Mouse (Mus musculus): Measurements from ENCODE around the gene Satb2. TPM values are rescaled to one million over a fixed set of nuclear protein-coding genes. Genes with fewer than 3 reads are reported as not detected.

Satb2 gene
- polyA plus RNA-seq, 1 experiment from 2014 or later, result 0.96 TPM

DNA sequence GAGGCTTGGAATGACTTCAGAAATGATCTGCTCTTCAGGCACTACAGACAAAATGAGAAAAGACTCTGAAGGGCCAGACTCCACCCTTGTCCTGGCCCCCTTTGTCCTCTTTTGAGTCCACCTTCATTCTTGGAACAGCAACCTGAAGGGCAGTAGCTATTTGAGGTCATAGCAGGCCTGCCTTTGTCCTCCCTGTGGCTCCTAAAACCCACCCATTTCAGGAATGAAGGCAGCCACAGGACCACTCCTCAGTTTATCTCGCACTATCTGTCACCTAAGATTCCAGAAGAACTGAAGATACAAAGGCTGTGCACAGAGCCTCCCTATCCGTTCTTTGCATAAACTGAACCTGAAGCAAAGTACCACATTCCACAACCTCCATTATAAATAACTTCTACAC is 24.9 kb downstream of the Satb2 start:
- H3K9ac ChIP-seq, result no peak overlapping the region
- no peak overlapping the region for H3K4me3 ChIP-seq (replicated peaks; ENCODE audit: low read length)
- H3K27ac ChIP-seq, result no peak overlapping the region
- DNase-seq (ENCODE audit: low spot score) (no peak), ATAC-seq (ENCODE audit: low FRiP score) (no peak)
- no peaks in the 10 kb centered on the region for H3K36me3 ChIP-seq (replicated peaks; ENCODE audit: control insufficient read depth, insufficient read depth)
- no peak overlapping the region for H3K4me2 ChIP-seq (replicated peaks)
- WGBS, result 91% methylated on average over 2 of the region's 2 CpGs
- no peaks in the 10 kb centered on the region for H3K9me3 ChIP-seq (ENCODE audit: control insufficient read depth, low read length)
- no peaks in the 10 kb centered on the region for H3K4me1 ChIP-seq (replicated peaks; ENCODE audit: control insufficient read depth, insufficient read depth, low read length)
- no peaks in the 10 kb centered on the region for H3K27me3 ChIP-seq (ENCODE audit: control insufficient read depth, insufficient read depth, low read length)

GRCm38 (mm10) chr1:56951980-56952379 is 26.5 kb downstream of the Satb2 start:
- Histone ChIP-seq H3K4me3 (replicated peaks; ENCODE audit: low read length) (no peak overlapping the region), H3K4me1 (replicated peaks; ENCODE audit: control insufficient read depth, insufficient read depth, low read length) (no peaks in the 10 kb centered on the region), H3K36me3 (replicated peaks; ENCODE audit: control insufficient read depth, insufficient read depth) (no peaks in the 10 kb centered on the region), H3K9me3 (ENCODE audit: control insufficient read depth, low read length) (no peaks in the 10 kb centered on the region), H3K27ac (no peak overlapping the region), H3K9ac (no peak overlapping the region), H3K27me3 (ENCODE audit: control insufficient read depth, insufficient read depth, low read length) (no peaks in the 10 kb centered on the region), H3K4me2 (replicated peaks) (no peak overlapping the region)
- no peak for DNase-seq (ENCODE audit: low spot score)
- 68% methylated on average over 4 of the region's 4 CpGs for WGBS
- no peak for ATAC-seq (ENCODE audit: low FRiP score)

DNA sequence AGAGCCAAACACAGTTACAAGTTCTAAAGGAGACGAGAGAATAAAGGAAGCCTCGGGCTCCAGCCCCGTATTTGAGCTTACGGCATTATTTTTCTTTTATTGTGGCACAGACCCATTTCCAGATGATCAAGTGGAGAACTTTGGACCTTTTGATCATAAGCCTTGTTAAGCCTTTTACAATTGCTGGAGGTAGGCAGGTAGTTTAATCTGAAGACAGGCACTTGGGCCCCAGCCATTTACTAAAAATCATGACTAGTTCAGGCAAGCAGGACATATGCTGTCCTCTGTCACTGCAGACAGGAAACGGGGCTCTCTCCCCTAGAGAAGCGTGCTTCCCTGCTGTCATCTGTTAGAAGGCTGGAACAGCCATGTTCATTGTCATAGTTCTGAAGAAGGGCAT is 26.9 kb downstream of the Satb2 start:
- 73% methylated on average over 6 of the region's 6 CpGs for WGBS
- no peak overlapping the region for H3K4me3 ChIP-seq (replicated peaks; ENCODE audit: low read length)
- ATAC-seq (ENCODE audit: low FRiP score) (no peak), DNase-seq (ENCODE audit: low spot score) (no peak)
- H3K27me3 ChIP-seq (ENCODE audit: control insufficient read depth, insufficient read depth, low read length), result no peaks in the 10 kb centered on the region
- H3K9me3 ChIP-seq (ENCODE audit: control insufficient read depth, low read length), result no peaks in the 10 kb centered on the region
- no peaks in the 10 kb centered on the region for H3K36me3 ChIP-seq (replicated peaks; ENCODE audit: control insufficient read depth, insufficient read depth)
- H3K9ac ChIP-seq, result no peak overlapping the region
- no peaks in the 10 kb centered on the region for H3K4me1 ChIP-seq (replicated peaks; ENCODE audit: control insufficient read depth, insufficient read depth, low read length)
- H3K27ac ChIP-seq, result no peak overlapping the region
- no peak overlapping the region for H3K4me2 ChIP-seq (replicated peaks)

DNA sequence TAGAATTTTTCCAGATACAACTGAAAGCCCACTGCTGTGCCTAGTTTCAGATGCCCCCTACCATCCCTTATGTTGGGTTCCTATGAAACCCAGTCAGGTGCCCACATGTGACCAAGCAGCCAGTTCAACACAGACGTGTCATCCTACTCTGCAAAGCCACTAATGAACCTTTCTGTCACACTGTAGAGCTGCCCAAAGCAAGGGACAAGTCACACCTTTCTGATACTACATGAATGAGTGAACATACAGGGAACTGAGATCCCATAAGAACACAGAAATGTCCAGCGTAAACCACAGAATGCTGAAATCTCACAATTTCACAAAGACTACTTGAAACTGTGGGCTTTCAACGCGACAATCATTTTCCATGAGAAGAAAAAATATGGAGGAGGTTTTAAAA is 39.0 kb downstream of the Satb2 start:
- WGBS, result 91% methylated on average over 4 of the region's 4 CpGs
- no peaks in the 10 kb centered on the region for H3K36me3 ChIP-seq (replicated peaks; ENCODE audit: control insufficient read depth, insufficient read depth)
- no peak for DNase-seq (ENCODE audit: low spot score)
- no peaks in the 10 kb centered on the region for H3K27me3 ChIP-seq (ENCODE audit: control insufficient read depth, insufficient read depth, low read length)
- no peaks in the 10 kb centered on the region for H3K4me1 ChIP-seq (replicated peaks; ENCODE audit: control insufficient read depth, insufficient read depth, low read length)
- no peak overlapping the region for H3K9ac ChIP-seq
- no peak overlapping the region for H3K27ac ChIP-seq
- H3K9me3 ChIP-seq (ENCODE audit: control insufficient read depth, low read length), result no peaks in the 10 kb centered on the region
- no peak overlapping the region for H3K4me2 ChIP-seq (replicated peaks)
- ATAC-seq (ENCODE audit: low FRiP score), result no peak
- no peak overlapping the region for H3K4me3 ChIP-seq (replicated peaks; ENCODE audit: low read length)

- 83% methylated on average over 3 of the region's 3 CpGs for WGBS
- no peak overlapping the region for H3K4me3 ChIP-seq (replicated peaks; ENCODE audit: low read length)
- H3K9me3 ChIP-seq (ENCODE audit: control insufficient read depth, low read length), result no peaks in the 10 kb centered on the region
- no peak overlapping the region for H3K27ac ChIP-seq
- H3K36me3 ChIP-seq (replicated peaks; ENCODE audit: control insufficient read depth, insufficient read depth), result no peaks in the 10 kb centered on the region
- no peak overlapping the region for H3K4me2 ChIP-seq (replicated peaks)
- ATAC-seq (ENCODE audit: low FRiP score), result no peak
- no peak overlapping the region for H3K9ac ChIP-seq
- no peaks in the 10 kb centered on the region for H3K27me3 ChIP-seq (ENCODE audit: control insufficient read depth, insufficient read depth, low read length)
- no peaks in the 10 kb centered on the region for H3K4me1 ChIP-seq (replicated peaks; ENCODE audit: control insufficient read depth, insufficient read depth, low read length)
- DNase-seq (ENCODE audit: low spot score), result no peak
Measured at GRCm38 (mm10) chr1:56938432-56938831, 40.0 kb downstream of the Satb2 start.

DNA sequence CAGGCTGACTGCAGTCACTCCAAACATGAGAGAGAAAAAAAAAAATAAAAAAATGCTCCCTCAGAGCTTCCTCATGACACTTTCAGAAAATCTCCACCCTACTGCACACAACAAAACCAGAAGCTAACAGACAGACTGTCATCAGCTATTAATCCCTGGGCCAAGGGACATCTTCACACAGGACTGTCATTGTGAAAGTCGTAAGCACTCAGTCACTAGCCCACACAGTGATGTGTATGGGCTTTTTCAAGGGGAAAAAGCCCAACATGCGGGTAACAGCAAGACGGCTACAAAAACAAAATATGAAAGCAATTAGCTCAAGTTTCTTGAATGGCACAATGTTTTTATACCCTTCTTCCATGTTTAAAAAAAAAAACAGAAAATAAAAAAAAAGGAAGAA is 41.9 kb downstream of the Satb2 start:
- no peaks in the 10 kb centered on the region for H3K36me3 ChIP-seq (replicated peaks; ENCODE audit: control insufficient read depth, insufficient read depth)
- WGBS, result 72% methylated on average over 3 of the region's 3 CpGs
- H3K27me3 ChIP-seq (ENCODE audit: control insufficient read depth, insufficient read depth, low read length), result no peaks in the 10 kb centered on the region
- H3K4me2 ChIP-seq (replicated peaks), result no peak overlapping the region
- H3K4me3 ChIP-seq (replicated peaks; ENCODE audit: low read length), result no peak overlapping the region
- no peaks in the 10 kb centered on the region for H3K9me3 ChIP-seq (ENCODE audit: control insufficient read depth, low read length)
- DNase-seq (ENCODE audit: low spot score), result no peak
- H3K9ac ChIP-seq, result no peak overlapping the region
- ATAC-seq (ENCODE audit: low FRiP score), result no peak
- H3K27ac ChIP-seq, result no peak overlapping the region
- no peaks in the 10 kb centered on the region for H3K4me1 ChIP-seq (replicated peaks; ENCODE audit: control insufficient read depth, insufficient read depth, low read length)

- DNase-seq (ENCODE audit: low spot score) (no peak), ATAC-seq (ENCODE audit: low FRiP score) (no peak)
- no peaks in the 10 kb centered on the region for H3K9me3 ChIP-seq (ENCODE audit: control insufficient read depth, low read length)
- WGBS, result 68% methylated on average over 9 of the region's 9 CpGs
- no peaks in the 10 kb centered on the region for H3K36me3 ChIP-seq (replicated peaks; ENCODE audit: control insufficient read depth, insufficient read depth)
- no peak overlapping the region for H3K27ac ChIP-seq
- H3K4me1 ChIP-seq (replicated peaks; ENCODE audit: control insufficient read depth, insufficient read depth, low read length), result no peaks in the 10 kb centered on the region
- H3K4me2 ChIP-seq (replicated peaks), result no peak overlapping the region
- H3K9ac ChIP-seq, result no peak overlapping the region
- no peak overlapping the region for H3K4me3 ChIP-seq (replicated peaks; ENCODE audit: low read length)
- H3K27me3 ChIP-seq (ENCODE audit: control insufficient read depth, insufficient read depth, low read length), result no peaks in the 10 kb centered on the region
Measured at GRCm38 (mm10) chr1:56933821-56934220, 44.6 kb downstream of the Satb2 start.

DNA sequence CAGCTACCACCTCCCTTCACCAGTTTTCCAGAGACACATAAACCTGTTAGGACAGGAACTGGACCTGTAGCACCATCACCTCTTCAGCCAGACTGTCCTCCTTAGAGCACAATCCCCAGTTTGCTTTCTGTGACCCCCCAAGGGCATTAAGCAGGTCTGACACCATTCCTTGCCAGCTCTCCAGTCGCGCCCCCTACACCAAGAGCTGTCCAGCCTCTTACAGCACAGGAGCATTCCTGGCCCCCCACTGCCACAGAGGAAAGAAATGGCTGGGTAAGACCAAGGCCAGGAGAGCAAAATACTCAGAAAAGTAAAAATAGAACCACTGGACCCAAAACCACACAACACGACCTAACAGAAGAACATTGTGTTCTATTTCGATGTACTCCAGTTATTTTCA is 48.4 kb downstream of the Satb2 start:
- ATAC-seq (ENCODE audit: low FRiP score), result no peak
- Histone ChIP-seq H3K27ac (no peak overlapping the region), H3K4me3 (replicated peaks; ENCODE audit: low read length) (no peak overlapping the region), H3K4me2 (replicated peaks) (no peak overlapping the region), H3K4me1 (replicated peaks; ENCODE audit: control insufficient read depth, insufficient read depth, low read length) (no peaks in the 10 kb centered on the region), H3K9me3 (ENCODE audit: control insufficient read depth, low read length) (no peaks in the 10 kb centered on the region), H3K36me3 (replicated peaks; ENCODE audit: control insufficient read depth, insufficient read depth) (no peaks in the 10 kb centered on the region), H3K27me3 (ENCODE audit: control insufficient read depth, insufficient read depth, low read length) (no peaks in the 10 kb centered on the region), H3K9ac (no peak overlapping the region)
- DNase-seq (ENCODE audit: low spot score), result no peak
- 81% methylated on average over 4 of the region's 4 CpGs for WGBS

DNA sequence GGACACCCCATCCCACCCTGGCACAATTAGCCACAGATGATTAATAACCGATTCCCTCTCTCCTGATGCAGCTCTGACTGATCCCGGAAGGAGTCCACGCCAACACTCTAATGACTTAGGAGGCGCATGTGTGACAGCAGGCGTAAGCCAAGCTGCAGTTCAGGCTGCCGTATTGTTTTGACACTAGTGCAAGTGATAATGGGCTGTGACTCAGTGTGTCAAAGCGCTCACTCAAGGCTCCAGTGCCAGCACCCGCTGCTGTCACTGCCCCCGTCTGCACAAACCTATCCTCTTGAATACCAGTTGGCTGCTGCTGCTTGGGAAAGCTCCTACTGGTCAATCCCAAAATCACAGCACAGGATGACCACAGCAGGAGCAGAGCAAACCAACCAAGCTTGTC is 49.7 kb downstream of the Satb2 start:
- 0 out of 2 replicates have a peak, but pooled peaks have one; percentile 27 for ATAC-seq (ENCODE audit: low FRiP score)

GRCm38 (mm10) chr1:56920472-56920871 is 58.0 kb downstream of the Satb2 start:
- Histone ChIP-seq H3K4me1 (replicated peaks; ENCODE audit: control insufficient read depth, insufficient read depth, low read length) (no peaks in the 10 kb centered on the region), H3K9ac (no peak overlapping the region), H3K4me3 (replicated peaks; ENCODE audit: low read length) (no peak overlapping the region), H3K27me3 (ENCODE audit: control insufficient read depth, insufficient read depth, low read length) (no peaks in the 10 kb centered on the region), H3K27ac (no peak overlapping the region), H3K4me2 (replicated peaks) (no peak overlapping the region), H3K9me3 (ENCODE audit: control insufficient read depth, low read length) (no peaks in the 10 kb centered on the region), H3K36me3 (replicated peaks; ENCODE audit: control insufficient read depth, insufficient read depth) (no peaks in the 10 kb centered on the region)
- ATAC-seq (ENCODE audit: low FRiP score) (no peak), DNase-seq (ENCODE audit: low spot score) (no peak)
- 80% methylated on average over 8 of the region's 8 CpGs for WGBS

More for the DNA sequence above, 49.7 kb downstream of the Satb2 start:
- H3K9me3 ChIP-seq (ENCODE audit: control insufficient read depth, low read length), result no peaks in the 10 kb centered on the region
- no peaks in the 10 kb centered on the region for H3K4me1 ChIP-seq (replicated peaks; ENCODE audit: control insufficient read depth, insufficient read depth, low read length)
- no peak overlapping the region for H3K4me2 ChIP-seq (replicated peaks)
- H3K27ac ChIP-seq, result no peak overlapping the region
- WGBS, result 58% methylated on average over 9 of the region's 9 CpGs
- no peak overlapping the region for H3K4me3 ChIP-seq (replicated peaks; ENCODE audit: low read length)
- no peak overlapping the region for H3K9ac ChIP-seq
- no peaks in the 10 kb centered on the region for H3K27me3 ChIP-seq (ENCODE audit: control insufficient read depth, insufficient read depth, low read length)
- H3K36me3 ChIP-seq (replicated peaks; ENCODE audit: control insufficient read depth, insufficient read depth), result no peaks in the 10 kb centered on the region
- no peak for DNase-seq (ENCODE audit: low spot score)

All from hindbrain, embryonic 14.5 days (tissue).